Mouse (Mus musculus) gastrocnemius, postnatal 10 days (tissue): ENCODE data around the gene Rfesd. TPM values are rescaled to one million over a fixed set of nuclear protein-coding genes. Genes with fewer than 3 reads are reported as not detected.
A peak's percentile ranks its signal among the peaks of the same experiment; 100 is the strongest.

Experiments
- DNase-seq: peaks from one replicate; pipeline ENCODE4 v3.0.0; 2021; ENCODE audit warnings: mixed read lengths
- long read RNA-seq, 2 experiments: library from polyadenylated mRNA; stranded (forward); transcript quantifications; one replicate each; pipeline ENCODE4 v2.0.0; 2021
- total RNA-seq, 2 experiments: library from RNA; stranded (reverse); gene quantifications; 2 replicates each; pipeline ENCODE4 v1.2.3; 2021

The Rfesd gene
- total RNA-seq, result 10 to 100 TPM; 11.8 to 14.8 TPM
- long read RNA-seq, experiment 1, partial matches to known transcripts, result 0 of 7 reads
- long read RNA-seq, experiment 1, other reads (novel, unspliced or antisense), result 0 of 7 reads
- long read RNA-seq, experiment 2, transcript Rfesd-201 (4 exons, 2,807 nt), result major isoform, 7 of 13 reads
- long read RNA-seq, experiment 2, partial matches to known transcripts, result 0 of 13 reads
- long read RNA-seq, experiment 2, other reads (novel, unspliced or antisense), result 0 of 13 reads

DNA sequence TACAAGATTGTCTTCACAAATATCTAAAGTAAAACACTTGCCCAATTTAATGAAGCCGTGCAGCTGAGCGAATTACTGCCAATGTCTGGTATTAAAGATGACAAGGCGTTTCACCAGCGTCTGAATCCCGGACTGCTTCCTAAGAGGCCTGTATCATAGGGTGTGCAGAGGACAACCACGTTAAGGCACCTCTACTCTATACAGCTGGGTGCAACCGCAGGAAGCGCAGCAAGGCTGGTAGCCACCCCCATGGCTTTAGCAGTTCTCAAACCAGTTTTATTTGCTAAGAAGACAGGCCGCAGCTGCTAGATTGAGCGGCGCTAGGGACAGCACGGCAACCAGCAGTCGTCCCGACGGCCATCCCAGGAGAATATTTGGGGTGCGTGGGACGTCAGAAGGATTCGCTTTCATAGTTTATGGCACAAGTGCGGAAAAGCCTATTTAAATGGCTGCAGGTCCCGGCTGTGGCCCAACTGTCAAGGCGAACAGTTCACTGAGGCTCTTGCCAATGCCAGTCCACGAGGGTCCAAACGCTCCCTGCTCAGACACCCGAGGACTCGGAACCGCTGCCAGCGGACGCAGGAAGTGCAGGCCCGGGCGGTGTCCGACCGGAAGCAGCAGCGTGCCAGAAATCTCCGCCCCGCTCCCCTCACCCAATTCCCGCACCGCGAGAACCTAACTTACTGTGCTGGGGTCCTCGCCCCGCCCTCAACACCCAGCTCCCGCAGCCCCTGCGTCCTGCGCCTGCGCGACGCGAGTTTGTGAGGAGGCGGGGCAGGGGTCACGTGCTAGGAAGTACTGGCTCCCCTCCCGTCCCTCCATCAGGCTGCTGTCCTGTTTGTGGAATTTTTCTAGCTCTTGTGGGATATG lies at the start of gene Rfesd:
Gene Rfesd, minus strand, starts transcription at position 746 of the 870 bp plus-strand sequence.
- DNase-seq, result peak; percentile 96

DNA sequence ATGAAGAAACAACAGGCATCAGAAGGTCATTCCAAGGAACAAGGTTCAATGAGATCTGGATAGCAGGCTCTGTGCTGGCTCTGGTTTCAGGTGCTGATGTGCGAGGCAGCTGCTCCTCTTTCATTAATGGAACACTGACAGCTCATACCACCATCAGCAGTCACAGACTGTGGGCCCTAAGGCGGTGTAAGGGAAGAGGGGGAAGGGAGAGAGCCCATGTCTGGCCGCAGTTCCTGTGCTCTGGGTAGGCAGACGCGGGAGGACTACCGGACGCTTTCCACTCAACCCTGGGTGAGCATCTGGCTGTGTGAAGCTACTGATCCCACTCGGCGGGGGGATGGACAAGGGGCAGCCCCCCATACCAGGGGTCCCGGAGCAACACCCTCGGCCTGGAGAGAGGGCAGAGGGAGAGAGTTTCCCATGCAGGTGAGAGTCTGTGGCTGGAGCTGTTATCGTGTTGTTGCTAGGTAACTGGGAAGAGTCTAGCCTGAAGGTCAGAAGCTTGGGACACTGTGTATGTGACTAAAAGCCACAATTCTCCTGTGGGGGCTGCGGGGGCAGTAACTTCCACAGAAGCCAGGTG lies 45.9 kb upstream of the Rfesd start:
- DNase-seq, result no peak

- DNase-seq, result no peak
These were observed 45.0 kb upstream of the Rfesd start for GRCm38 (mm10) chr13:76063548-76063947.

- no peak for DNase-seq
These were observed 44.0 kb upstream of the Rfesd start for GRCm38 (mm10) chr13:76062569-76062968.

DNA sequence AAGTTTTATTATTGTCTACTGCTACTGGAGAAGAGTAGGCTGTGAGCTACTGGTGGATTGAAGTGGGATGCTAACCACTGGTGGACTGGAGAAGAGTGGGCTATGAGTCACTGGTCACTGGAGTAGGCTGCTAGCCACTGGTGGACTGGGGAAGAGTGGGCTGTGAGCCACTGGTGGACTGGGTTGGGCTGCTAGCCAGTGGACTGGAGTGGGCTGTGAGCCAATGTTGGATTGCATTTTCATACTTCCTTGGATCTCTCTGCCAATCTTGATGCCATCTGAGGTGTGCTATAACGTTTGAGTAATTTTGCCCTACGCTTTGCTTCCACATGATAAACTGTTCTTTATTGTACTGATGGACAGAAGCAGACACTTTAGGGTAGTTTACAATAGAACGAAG lies 43.6 kb upstream of the Rfesd start:
- DNase-seq, result no peak

DNA sequence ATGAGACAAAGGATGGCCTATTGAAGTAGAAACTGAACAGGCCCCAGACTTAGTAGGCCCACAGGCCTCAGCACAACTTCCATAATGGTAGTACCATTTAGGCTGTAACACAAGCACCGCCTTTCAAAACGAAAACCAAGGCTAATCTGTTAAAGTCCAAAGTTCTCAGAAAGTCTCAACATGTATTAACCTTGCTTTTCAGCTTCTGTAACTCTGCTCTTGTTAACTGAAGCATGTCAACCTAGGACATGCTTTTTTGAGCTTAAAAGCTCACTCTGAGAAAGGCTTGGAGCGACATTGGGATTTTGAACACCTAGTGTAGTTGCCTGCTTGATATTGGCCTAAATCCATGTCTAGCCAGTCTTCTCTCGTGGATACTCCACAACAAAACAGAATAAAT lies 41.1 kb upstream of the Rfesd start:
- no peak for DNase-seq

- no peak for DNase-seq
These were observed 38.9 kb upstream of the Rfesd start for GRCm38 (mm10) chr13:76057267-76058069.

DNA sequence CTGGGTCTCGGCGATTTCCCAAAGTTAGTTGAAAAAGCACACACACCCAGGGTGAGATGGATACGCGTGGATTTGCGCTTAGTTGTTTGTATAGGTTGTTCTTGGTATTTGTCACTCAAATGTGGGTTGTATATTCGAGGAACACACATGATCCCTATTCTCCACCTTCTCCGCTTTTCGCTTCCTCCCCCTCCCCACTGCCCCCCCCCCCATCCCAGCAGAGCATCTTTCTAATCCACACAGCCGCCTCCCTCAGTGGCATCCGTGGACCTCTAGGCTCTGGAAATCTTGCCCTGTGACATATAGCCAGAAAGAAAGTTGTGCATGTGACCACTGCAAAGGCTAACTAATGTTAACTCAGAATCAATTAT lies 38.4 kb upstream of the Rfesd start, which contains the start of gene Gpr150:
Gene Gpr150, minus strand, starts transcription at position 101 of the 371 bp plus-strand sequence.
- DNase-seq, result no peak

- DNase-seq, result peak; percentile 42
These were observed 37.8 kb upstream of the Rfesd start for GRCm38 (mm10) chr13:76056261-76056724.

- peak; percentile 13 for DNase-seq
These were observed 37.1 kb upstream of the Rfesd start for GRCm38 (mm10) chr13:76055391-76056232.

DNA sequence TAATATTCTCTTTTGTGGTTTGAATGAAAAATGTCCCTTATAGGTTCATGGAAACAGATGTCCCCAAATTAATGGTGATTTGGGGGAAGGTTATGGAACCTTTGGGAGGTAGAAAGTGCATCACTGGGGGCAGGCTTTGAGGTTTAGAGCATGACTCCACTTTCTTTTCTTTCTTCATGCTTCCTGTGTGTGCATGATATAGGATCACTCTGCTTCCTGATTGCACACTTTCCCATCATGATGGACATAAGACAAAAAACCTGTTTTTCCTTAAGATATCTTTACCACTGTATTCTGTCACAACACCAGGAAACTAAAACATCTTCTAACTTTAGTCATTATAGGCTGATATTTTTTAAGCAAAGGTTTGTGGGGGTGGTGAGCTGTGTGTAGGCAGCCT lies 26.5 kb upstream of the Rfesd start:
- no peak for DNase-seq

GRCm38 (mm10) chr13:76042455-76042854 lies 23.9 kb upstream of the Rfesd start:
- DNase-seq, result no peak

DNA sequence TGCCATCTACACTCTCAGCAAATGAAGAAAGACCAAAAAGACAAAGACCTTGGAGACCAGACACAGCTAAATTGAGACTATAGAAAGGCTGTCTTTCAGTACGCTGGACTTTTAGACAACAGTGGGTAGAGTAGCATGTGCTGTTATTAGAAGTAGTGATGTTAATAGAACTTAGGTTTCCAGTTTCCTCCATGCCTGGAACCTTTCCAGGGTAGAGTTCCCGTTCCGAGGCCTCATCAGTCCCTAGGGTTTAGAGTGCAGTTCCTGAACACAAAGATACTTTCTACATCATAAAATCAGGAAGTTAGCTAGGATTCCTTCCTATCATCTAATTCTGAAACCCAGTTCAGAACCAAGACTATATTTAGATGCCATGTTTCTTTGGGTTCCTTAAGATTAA lies 6.1 kb upstream of the Rfesd start:
- DNase-seq, result no peak

DNA sequence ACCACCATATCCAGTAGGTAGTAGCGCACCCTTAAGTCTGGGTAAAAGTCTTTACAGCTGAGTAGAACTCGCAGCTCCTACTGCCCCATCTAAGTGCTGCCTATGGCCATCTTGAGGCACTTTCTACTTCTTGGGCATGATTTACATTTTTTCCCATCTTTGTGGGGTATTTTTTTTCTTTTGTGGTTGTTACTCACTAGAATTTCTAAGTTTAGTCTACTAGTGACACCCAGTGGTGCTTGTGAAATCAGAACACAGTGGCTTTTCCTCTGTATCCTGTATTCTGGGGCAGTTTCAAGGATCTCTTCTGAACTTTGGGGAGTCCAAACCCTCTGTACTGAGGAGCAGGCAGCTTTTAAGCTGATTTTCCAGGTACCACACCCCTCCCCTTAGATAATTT lies 3.3 kb upstream of the Rfesd start:
- no peak for DNase-seq

DNA sequence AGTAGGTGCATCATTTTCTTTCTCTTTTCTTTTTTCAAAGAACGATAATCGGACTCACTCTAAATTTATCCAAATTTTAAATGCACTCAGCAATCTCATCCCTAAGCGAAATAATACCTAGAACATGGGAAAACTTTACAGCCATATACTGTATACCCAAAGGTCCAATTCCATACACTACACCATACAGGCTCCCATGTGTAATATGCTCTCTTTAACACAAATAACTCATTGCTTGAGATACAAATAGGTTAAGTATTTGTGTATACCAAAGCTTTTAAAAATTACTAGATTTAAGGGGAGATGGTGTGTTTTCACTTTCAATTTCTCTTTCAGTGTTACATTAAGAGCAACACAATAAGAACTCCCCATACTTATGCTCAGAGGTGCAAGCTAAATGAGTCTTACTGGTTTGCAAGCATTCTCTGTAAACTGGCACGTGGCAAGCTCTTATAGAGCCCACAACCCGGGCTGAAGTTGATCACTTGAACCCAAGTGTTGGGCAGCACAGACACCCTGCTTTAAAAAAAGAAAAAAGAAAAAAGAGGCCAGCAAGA lies 403 bp upstream of the Rfesd start:
- no peak for DNase-seq

DNA sequence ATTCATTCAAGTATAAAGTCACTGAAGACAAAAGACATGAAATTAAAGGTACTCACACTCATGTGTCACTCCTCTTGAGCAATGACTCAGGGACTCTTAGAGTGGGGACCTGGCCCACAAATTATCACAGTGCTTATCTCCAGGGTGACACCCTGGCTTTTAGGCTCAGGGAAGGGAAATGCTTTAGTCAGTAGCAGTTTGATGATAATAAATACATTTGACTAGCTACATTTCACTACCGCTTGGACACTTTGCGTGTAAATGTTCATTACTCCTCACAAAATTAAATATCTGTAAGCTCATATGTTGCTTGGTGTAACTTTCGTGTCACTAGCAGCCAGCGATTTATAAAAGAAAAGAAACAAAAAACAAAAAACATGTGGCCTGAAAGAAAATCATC lies 1.1 kb downstream of the Rfesd start:
- no peak for DNase-seq

GRCm38 (mm10) chr13:76014511-76014910 lies 4.0 kb downstream of the Rfesd start:
- DNase-seq, result no peak

DNA sequence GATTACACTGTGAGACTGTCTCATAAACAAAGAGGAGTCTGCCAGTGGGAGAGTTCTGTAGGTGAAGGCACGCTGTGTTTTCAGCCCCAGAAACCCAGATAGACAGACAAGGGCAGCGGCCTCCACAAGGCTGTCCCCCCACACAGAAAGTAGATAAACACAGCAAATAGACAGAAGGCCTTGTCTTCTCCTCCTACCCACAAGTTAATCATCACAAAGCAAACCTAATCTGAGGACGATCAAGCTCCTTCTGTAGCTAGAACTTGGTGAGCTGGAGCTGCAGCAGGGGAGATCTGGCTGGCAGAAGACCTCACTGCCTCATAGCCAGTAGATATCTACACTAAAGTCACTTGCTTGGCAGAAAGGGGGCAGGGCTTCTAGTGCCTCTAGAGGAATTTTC lies 15.2 kb downstream of the Rfesd start:
- no peak for DNase-seq

DNA sequence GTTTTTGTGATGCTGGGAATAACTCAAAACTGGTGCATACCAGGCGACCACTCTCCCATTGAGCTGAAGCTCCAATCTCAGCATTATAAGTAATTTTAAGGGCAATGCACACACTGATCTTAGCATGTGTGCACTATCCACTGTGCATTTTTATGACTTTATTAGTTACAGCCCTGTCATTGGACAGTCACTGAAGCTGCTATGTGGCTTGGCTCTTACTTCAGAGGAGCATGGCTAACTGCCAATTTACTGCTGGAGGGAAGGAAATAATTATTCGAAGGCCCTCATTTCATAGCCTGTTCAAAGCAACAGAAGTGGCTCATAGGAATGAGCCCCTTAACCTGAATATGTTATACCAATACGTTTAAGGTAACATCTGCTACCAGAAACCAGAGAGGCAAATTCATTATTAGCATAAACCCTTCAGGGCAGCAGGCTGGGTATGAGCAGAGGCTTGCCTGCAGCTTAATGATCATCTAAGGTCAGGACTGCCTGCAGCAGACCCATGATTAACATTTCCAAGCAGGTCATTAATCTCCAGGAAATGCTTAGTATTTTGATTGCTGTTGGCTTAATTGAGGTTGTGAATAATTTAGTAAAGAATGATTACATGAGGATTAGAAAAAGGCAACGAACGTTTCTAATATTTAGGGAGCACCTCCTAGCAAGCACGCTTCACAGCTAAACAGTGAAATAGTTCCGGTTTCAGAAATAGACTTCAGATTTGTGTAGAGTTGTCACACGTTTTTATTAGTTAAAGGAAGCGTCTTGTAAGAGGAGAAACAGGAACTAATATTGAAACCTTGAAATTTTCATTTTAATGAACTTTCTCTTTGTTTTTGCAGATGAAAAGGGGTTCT lies 26.1 kb downstream of the Rfesd start:
- no peak for DNase-seq

DNA sequence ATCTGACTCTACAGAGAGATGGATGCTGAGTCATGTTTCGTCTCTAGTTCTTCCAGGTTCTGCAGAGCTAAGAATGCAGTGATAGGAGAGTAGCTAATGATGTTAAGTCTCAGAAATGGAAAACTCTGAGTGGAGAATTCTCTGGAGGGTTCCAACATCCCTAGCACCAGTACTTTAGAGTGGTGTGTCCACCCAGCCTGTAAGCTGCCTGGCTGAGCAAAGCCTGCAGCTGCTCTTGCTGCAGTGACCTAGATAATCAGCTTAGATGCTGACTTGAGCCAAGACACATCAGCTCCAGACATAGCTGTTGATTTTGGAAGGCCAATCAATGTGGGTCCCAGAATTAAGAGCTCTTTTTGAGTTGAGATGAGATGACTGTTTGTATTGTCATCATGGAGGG lies 30.4 kb downstream of the Rfesd start:
- DNase-seq, result peak; percentile 17
